Mouse (Mus musculus) 3T3-L1 (cell line): ENCODE results near the gene Dazap2.
"Not testable (repeated sequence)": the region's sequence is repeated elsewhere in the genome, so short reads cannot be mapped to it uniquely, and the experiment has no call there.

Experiments
- DNase-seq: peaks from one replicate; pipeline ENCODE4 v3.0.0-alpha.2; 2015; ENCODE audit warnings: low read depth, low spot score

Dazap2 gene

GRCm38 (mm10) chr15:100606677-100607076, 8.5 kb upstream of the Dazap2 start:
- not testable (repeated sequence) for DNase-seq

GRCm38 (mm10) chr15:100611951-100612350, 3.2 kb upstream of the Dazap2 start:
- no peak for DNase-seq

- no peak for DNase-seq
Measured at GRCm38 (mm10) chr15:100612432-100612831, 2.7 kb upstream of the Dazap2 start.

- DNase-seq: peak; percentile 80
Measured at GRCm38 (mm10) chr15:100613584-100613983, 1.6 kb upstream of the Dazap2 start.

- no peak for DNase-seq
Measured at GRCm38 (mm10) chr15:100614218-100614995, 742 bp upstream of the Dazap2 start.

GRCm38 (mm10) chr15:100615825-100616220, 674 bp downstream of the Dazap2 start:
- DNase-seq: peak; percentile 92

GRCm38 (mm10) chr15:100616221-100616620, 1.1 kb downstream of the Dazap2 start:
- DNase-seq: peak; percentile 50

- no peak for DNase-seq
Measured at GRCm38 (mm10) chr15:100619200-100619599, 4.1 kb downstream of the Dazap2 start.

- DNase-seq: not testable (repeated sequence)
Measured at GRCm38 (mm10) chr15:100621671-100622070, 6.5 kb downstream of the Dazap2 start.

GRCm38 (mm10) chr15:100622164-100622563, 7.0 kb downstream of the Dazap2 start:
- no peak for DNase-seq

GRCm38 (mm10) chr15:100623754-100624153, 8.6 kb downstream of the Dazap2 start:
- no peak for DNase-seq

GRCm38 (mm10) chr15:100624435-100624834, 9.3 kb downstream of the Dazap2 start:
- no peak for DNase-seq

- peak; percentile 58 for DNase-seq
Measured at GRCm38 (mm10) chr15:100627287-100627686, 12.1 kb downstream of the Dazap2 start.

GRCm38 (mm10) chr15:100627774-100628370, 12.7 kb downstream of the Dazap2 start:
- DNase-seq: peak; percentile 31

- DNase-seq: no peak
Measured at GRCm38 (mm10) chr15:100628797-100629196, 13.6 kb downstream of the Dazap2 start.

GRCm38 (mm10) chr15:100630126-100630525, 15.0 kb downstream of the Dazap2 start:
- no peak for DNase-seq

GRCm38 (mm10) chr15:100631454-100632170, 16.5 kb downstream of the Dazap2 start:
- DNase-seq: no peak

GRCm38 (mm10) chr15:100632323-100632722, 17.2 kb downstream of the Dazap2 start:
- no peak for DNase-seq

- no peak for DNase-seq
Measured at GRCm38 (mm10) chr15:100633341-100633740, 18.2 kb downstream of the Dazap2 start.

- DNase-seq: no peak
Measured at GRCm38 (mm10) chr15:100635239-100635638, 20.1 kb downstream of the Dazap2 start.

GRCm38 (mm10) chr15:100635851-100636645, 20.9 kb downstream of the Dazap2 start:
- no peak for DNase-seq
